Mouse (Mus musculus) heart, embryonic 10.5 days (tissue): ENCODE data around the gene Mrgpra6. TPM values are rescaled to one million over a fixed set of nuclear protein-coding genes. Genes with fewer than 3 reads are reported as not detected.

Experiments used
- DNase-seq: peaks from one replicate; pipeline ENCODE4 v3.0.0-alpha.2; 2017; ENCODE audit warnings: low spot score
- H3K27ac ChIP-seq: fragments of 300-500 bp; sonication (generic); 2 replicates; pipeline ENCODE4 v1.5.1; 2016; ENCODE audit warnings: mild to moderate bottlenecking
- H3K27me3 ChIP-seq: fragments of 300-500 bp; sonication (generic); 2 replicates; pipeline ENCODE4 v1.6.1; 2016; ENCODE audit warnings: mild to moderate bottlenecking; ENCODE audit not compliant: poor library complexity, insufficient read depth, severe bottlenecking
- H3K36me3 ChIP-seq: fragments of 300-500 bp; sonication (generic); 2 replicates; pipeline ENCODE4 v1.6.1; 2016; ENCODE audit warnings: mild to moderate bottlenecking, moderate library complexity
- H3K4me1 ChIP-seq: fragments of 300-500 bp; sonication (generic); 2 replicates; pipeline ENCODE4 v1.6.1; 2016; ENCODE audit warnings: mild to moderate bottlenecking
- H3K4me3 ChIP-seq: fragments of 300-500 bp; sonication (generic); 2 replicates; pipeline ENCODE4 v1.5.1; 2016; ENCODE audit warnings: mild to moderate bottlenecking, moderate library complexity
- H3K9me3 ChIP-seq: fragments of 300-500 bp; sonication (generic); 2 replicates; pipeline ENCODE4 v1.6.1; 2016; ENCODE audit warnings: mild to moderate bottlenecking, moderate library complexity
- WGBS: fragments of 180-500 bp; shearing (Covaris S2); methylation state at CpG from one replicate; pipeline ENCODE4 v1.1.7; 2016; 5-methylcytosine and 5-hydroxymethylcytosine counted together
- polyA plus RNA-seq: library from polyadenylated mRNA; unstranded; fragments of >200 nt; fragmentation: Nextera tagmentation; extraction: Ambion mirVana; gene quantifications from 2 replicates; pipeline ENCODE4 v1.2.1, GENCODE M21; 2016

The Mrgpra6 gene
- polyA plus RNA-seq, result not detected in 2 replicates

- Histone ChIP-seq H3K4me1 (no peaks in the 10 kb centered on the region), H3K9me3 (no peaks in the 10 kb centered on the region), H3K4me3 (no peak within 1 kb of the TSS), H3K36me3 (no peaks in the 10 kb centered on the region), H3K27ac (no peak within 1 kb of the TSS), H3K27me3 (no peaks in the 10 kb centered on the region)
- WGBS, result 59% methylated on average over 4 of the region's 4 CpGs
- no peak for DNase-seq
Observed at GRCm38 (mm10) chr7:47204830-47205229, at the start of gene Mrgpra6. Gene Mrgpra6, minus strand, starts transcription at chr7:47204920.

DNA sequence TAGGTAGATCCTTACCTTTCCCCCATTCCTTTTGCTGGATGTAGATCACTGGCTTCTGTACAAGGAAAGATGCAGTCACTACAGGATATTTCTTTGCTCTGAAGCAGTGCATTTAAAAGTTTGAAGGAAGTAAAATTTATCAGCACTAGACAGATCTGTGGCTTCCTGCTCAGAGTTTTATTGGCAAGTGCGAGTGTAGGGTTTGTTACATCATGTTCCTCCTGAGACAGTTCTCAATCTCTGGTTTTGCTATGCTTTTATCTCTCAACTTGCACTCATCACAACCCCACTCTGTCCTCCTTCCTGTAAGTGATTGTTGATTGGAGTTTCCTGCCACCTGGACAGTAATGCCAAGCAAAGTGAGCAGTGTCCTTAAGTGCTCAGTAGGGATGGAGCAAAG lies 48.0 kb upstream of the Mrgpra6 start, which contains the start of gene Mrgpra9:
Gene Mrgpra9 (minus strand): TSS at position 79 of the 400 bp plus-strand sequence.
- H3K9me3 ChIP-seq, result no peaks in the 10 kb centered on the region
- no peak within 1 kb of the TSS for H3K4me3 ChIP-seq
- H3K4me1 ChIP-seq, result no peaks in the 10 kb centered on the region
- H3K27me3 ChIP-seq, result no peaks in the 10 kb centered on the region
- WGBS, result 58% methylated on average over 1 of the region's 1 CpGs
- no peaks in the 10 kb centered on the region for H3K36me3 ChIP-seq
- no peak for DNase-seq
- H3K27ac ChIP-seq, result no peak within 1 kb of the TSS

- Histone ChIP-seq H3K9me3 (no peaks in the 10 kb centered on the region), H3K36me3 (no peaks in the 10 kb centered on the region), H3K4me3 (no peak overlapping the region), H3K4me1 (no peaks in the 10 kb centered on the region), H3K27ac (no peak overlapping the region), H3K27me3 (no peaks in the 10 kb centered on the region)
- no peak for DNase-seq
- WGBS, result 60% methylated on average over 3 of the region's 3 CpGs
Observed at GRCm38 (mm10) chr7:47244658-47245057, 39.9 kb upstream of the Mrgpra6 start.

GRCm38 (mm10) chr7:47195271-47195670 lies 9.4 kb downstream of the Mrgpra6 start:
- no peak overlapping the region for H3K27ac ChIP-seq
- no peaks in the 10 kb centered on the region for H3K27me3 ChIP-seq
- no peak for DNase-seq
- 70% methylated on average over 1 of the region's 1 CpGs for WGBS
- H3K9me3 ChIP-seq, result no peaks in the 10 kb centered on the region
- no peaks in the 10 kb centered on the region for H3K4me1 ChIP-seq
- H3K4me3 ChIP-seq, result no peak overlapping the region
- H3K36me3 ChIP-seq, result no peaks in the 10 kb centered on the region

DNA sequence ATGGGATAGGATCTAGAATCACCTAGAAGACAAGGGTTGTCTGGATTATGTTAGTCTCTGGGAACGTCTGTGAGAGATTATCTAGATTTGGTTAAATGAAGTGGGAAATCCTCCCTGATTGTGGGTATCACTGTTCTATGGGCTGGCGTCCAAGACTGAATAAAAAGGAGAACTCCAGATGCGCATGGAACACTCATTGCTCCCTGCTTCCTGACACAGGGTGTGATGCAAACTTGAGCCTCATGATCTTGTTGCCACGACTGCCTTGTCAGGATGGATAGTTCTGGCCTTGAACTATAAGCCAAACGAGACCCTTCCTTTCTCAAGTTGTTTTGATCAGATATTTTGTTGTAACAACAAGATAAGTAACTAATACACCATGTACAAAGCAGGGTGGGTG lies 33.9 kb downstream of the Mrgpra6 start:
- H3K27ac ChIP-seq, result no peak overlapping the region
- DNase-seq, result no peak
- H3K36me3 ChIP-seq, result no peaks in the 10 kb centered on the region
- H3K4me3 ChIP-seq, result no peak overlapping the region
- WGBS, result 67% methylated on average over 5 of the region's 5 CpGs
- no peaks in the 10 kb centered on the region for H3K9me3 ChIP-seq
- H3K27me3 ChIP-seq, result no peaks in the 10 kb centered on the region
- H3K4me1 ChIP-seq, result no peaks in the 10 kb centered on the region

DNA sequence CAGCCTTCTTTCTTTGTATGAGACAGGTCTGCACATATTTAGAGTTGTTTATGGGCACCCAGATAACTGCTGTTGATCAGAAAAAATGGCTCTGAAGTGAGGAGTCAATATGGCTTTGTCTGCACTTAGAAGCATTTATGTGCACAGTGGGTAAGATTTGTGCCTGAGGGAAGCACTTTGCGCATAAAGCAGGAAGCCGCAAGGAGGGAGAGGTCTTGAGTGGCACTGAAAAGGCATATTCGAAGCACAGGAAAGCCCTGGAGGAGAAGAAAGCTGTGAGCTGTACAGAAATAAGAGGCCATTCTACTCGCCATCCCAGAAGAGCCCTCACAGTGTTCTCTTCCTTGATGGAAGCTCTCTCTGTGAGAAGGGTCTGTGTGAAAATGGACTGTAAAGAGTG lies 39.7 kb downstream of the Mrgpra6 start:
- Histone ChIP-seq H3K4me1 (no peaks in the 10 kb centered on the region), H3K4me3 (no peak overlapping the region), H3K27ac (no peak overlapping the region), H3K9me3 (no peaks in the 10 kb centered on the region), H3K27me3 (no peaks in the 10 kb centered on the region), H3K36me3 (no peaks in the 10 kb centered on the region)
- 69% methylated on average over 4 of the region's 4 CpGs for WGBS
- DNase-seq, result no peak

GRCm38 (mm10) chr7:47163203-47163602 lies 41.5 kb downstream of the Mrgpra6 start:
- no peaks in the 10 kb centered on the region for H3K4me1 ChIP-seq
- no peak overlapping the region for H3K4me3 ChIP-seq
- H3K36me3 ChIP-seq, result no peaks in the 10 kb centered on the region
- no peak overlapping the region for H3K27ac ChIP-seq
- 82% methylated on average over 4 of the region's 4 CpGs for WGBS
- no peaks in the 10 kb centered on the region for H3K27me3 ChIP-seq
- no peaks in the 10 kb centered on the region for H3K9me3 ChIP-seq
- DNase-seq, result no peak

DNA sequence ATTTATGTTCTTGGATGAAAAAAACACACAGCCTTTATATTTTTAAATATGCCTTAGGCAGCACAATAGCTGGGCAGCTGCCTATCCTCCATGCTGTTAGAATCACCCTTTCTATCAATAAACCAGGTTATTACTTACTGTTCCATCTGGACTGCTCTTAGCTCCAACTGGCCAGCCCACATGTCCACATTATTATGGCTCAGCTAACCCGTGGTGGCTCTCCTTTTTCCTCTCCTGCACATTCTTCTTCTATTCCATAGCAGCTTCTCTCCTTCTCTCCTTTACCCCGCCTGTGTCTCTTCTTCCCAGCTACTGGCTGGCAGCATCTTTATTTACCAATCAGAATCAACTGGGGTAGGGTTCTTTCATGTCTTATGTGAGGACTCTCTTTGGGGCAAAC lies 46.3 kb downstream of the Mrgpra6 start:
- no peaks in the 10 kb centered on the region for H3K27me3 ChIP-seq
- no peaks in the 10 kb centered on the region for H3K9me3 ChIP-seq
- no peak for DNase-seq
- no peak overlapping the region for H3K4me3 ChIP-seq
- no peak overlapping the region for H3K27ac ChIP-seq
- WGBS, result 66% methylated on average over 2 of the region's 2 CpGs
- H3K36me3 ChIP-seq, result no peaks in the 10 kb centered on the region
- no peaks in the 10 kb centered on the region for H3K4me1 ChIP-seq

DNA sequence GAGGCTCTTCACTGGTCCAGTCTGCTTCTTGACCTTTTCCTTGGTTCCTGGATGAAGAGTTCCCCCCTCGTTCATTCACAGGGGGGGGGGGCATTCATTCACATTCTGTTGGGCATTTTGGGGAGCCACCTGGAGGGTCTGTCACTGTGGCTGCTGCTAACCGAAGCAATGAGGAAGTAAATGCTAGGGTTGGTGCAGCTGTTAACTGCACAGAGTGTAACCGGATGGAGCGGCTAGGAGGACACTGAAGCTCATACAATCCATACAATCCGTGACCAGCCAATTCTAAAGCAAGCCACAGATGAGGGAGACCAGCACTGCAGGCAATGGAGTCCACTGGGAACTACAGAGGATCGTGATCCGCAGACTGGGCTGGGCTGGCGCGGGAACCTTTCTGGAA lies 47.0 kb downstream of the Mrgpra6 start:
- 78% methylated on average over 9 of the region's 9 CpGs for WGBS

GRCm38 (mm10) chr7:47155849-47156248 lies 48.9 kb downstream of the Mrgpra6 start:
- Histone ChIP-seq H3K4me3 (no peak overlapping the region), H3K27me3 (no peaks in the 10 kb centered on the region), H3K4me1 (no peaks in the 10 kb centered on the region), H3K36me3 (no peaks in the 10 kb centered on the region), H3K9me3 (no peaks in the 10 kb centered on the region), H3K27ac (no peak overlapping the region)
- no peak for DNase-seq
- WGBS, result 71% methylated on average over 2 of the region's 2 CpGs

More for the DNA sequence above, 47.0 kb downstream of the Mrgpra6 start:
- H3K4me1 ChIP-seq, result no peaks in the 10 kb centered on the region
- H3K27me3 ChIP-seq, result no peaks in the 10 kb centered on the region
- H3K4me3 ChIP-seq, result no peak overlapping the region
- H3K9me3 ChIP-seq, result no peaks in the 10 kb centered on the region
- no peaks in the 10 kb centered on the region for H3K36me3 ChIP-seq
- no peak for DNase-seq
- no peak overlapping the region for H3K27ac ChIP-seq

DNA sequence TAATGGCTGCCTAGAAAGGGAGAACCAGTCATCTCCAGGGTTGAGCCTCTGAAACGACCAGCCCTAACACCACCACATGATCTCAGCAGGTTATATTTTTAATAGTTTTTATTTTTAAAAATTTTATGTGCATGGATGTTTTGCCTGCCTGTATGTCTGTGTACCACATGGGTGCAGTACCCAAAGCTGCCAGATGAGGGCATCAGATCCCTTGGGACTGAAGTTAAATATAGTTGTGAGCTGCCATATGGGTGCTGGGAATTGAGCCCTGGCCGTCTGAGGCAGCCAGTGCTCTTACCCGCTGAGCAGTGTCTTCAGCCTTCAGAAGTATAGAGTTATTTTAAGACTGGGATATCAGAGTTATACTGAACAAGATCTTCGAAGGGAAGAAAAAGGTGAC lies 49.3 kb downstream of the Mrgpra6 start:
- 82% methylated on average over 4 of the region's 4 CpGs for WGBS
- Histone ChIP-seq H3K9me3 (no peaks in the 10 kb centered on the region), H3K4me1 (no peaks in the 10 kb centered on the region), H3K4me3 (no peak overlapping the region), H3K27me3 (no peaks in the 10 kb centered on the region), H3K27ac (no peak overlapping the region), H3K36me3 (no peaks in the 10 kb centered on the region)
- DNase-seq, result no peak

DNA sequence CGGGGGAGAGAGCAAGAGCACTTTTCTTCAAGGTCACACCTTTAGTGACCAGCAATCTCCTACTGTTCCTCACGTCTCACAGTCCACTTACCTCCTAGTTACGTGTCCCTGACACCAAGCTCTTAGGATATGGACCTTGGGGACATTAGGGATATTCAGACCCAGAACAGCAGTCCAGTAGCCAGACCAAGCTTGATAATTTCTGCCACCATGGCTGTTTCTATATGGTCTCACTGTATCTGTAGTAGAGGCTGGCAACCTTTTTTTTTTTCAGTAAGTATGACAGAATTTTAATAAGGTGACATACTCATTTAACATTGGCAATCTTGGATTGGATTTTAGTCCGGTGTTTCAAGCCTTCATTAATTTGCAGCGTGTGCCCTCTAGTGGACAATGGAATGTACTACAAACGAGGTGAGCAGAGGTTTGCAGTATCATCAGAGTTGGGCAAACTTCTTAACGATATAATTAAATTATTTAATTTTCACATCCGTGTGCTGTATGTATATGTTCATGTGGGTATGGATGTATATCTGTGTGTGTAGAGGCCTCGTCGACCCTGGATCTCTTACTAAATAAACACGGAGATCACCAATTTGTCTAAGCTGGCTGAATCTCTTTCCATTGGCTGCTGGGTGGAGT lies 54.2 kb downstream of the Mrgpra6 start:
- H3K4me3 ChIP-seq, result no peak overlapping the region
- H3K9me3 ChIP-seq, result no peaks in the 10 kb centered on the region
- DNase-seq, result no peak
- no peak overlapping the region for H3K27ac ChIP-seq
- H3K27me3 ChIP-seq, result peaks cover 4% of the 10 kb centered on the region; the same call in 1 of the 2 replicates
- no peaks in the 10 kb centered on the region for H3K4me1 ChIP-seq
- WGBS, result 14% methylated on average over 11 of the region's 11 CpGs
- H3K36me3 ChIP-seq, result no peaks in the 10 kb centered on the region

- Histone ChIP-seq H3K9me3 (no peaks in the 10 kb centered on the region), H3K27me3 (peaks cover 4% of the 10 kb centered on the region; the same call in 1 of the 2 replicates), H3K4me1 (no peaks in the 10 kb centered on the region), H3K36me3 (no peaks in the 10 kb centered on the region), H3K27ac (no peak overlapping the region), H3K4me3 (no peak overlapping the region)
- no peak for DNase-seq
- WGBS, result 75% methylated on average over 7 of the region's 7 CpGs
Observed at GRCm38 (mm10) chr7:47148298-47148697, 56.4 kb downstream of the Mrgpra6 start.
